Mouse (Mus musculus) kidney, adult 2 months (tissue): Measurements from ENCODE around the gene Rps27. TPM values are rescaled to one million over a fixed set of nuclear protein-coding genes. Genes with fewer than 3 reads are reported as not detected.
"Not testable (repeated sequence)": the region's sequence is repeated elsewhere in the genome, so short reads cannot be mapped to it uniquely, and the experiment has no call there.

ENCODE experiments used
- DNase-seq: peaks from one replicate; pipeline ENCODE4 v3.0.0; 2021
- H3K27ac ChIP-seq: fragments of 200-500 bp; 2 replicates; pipeline ENCODE4 v1.5.1; 2012; ENCODE audit warnings: low read depth, low read length, control low read depth, inconsistent platforms; ENCODE audit not compliant: insufficient read depth
- H3K27me3 ChIP-seq: fragments of 200-500 bp; replicated peaks from 2 replicates; pipeline ENCODE4 v1.6.1; 2012; ENCODE audit warnings: mild to moderate bottlenecking, moderate library complexity, low read length, inconsistent platforms; ENCODE audit not compliant: control insufficient read depth, insufficient read depth
- H3K36me3 ChIP-seq: fragments of 200-500 bp; 2 replicates; pipeline ENCODE4 v1.6.1; 2012; ENCODE audit warnings: mild to moderate bottlenecking, moderate library complexity, low read length, inconsistent platforms; ENCODE audit not compliant: control insufficient read depth, insufficient read depth
- H3K4me1 ChIP-seq: fragments of 200-500 bp; 2 replicates; pipeline ENCODE4 v1.6.1; 2011; ENCODE audit warnings: low read length; ENCODE audit not compliant: control insufficient read depth, insufficient read depth
- H3K4me3 ChIP-seq: fragments of 200-500 bp; 2 replicates; pipeline ENCODE4 v1.5.1; 2011; ENCODE audit warnings: mild to moderate bottlenecking, low read depth, low read length, control low read depth; ENCODE audit not compliant: insufficient read depth
- CTCF ChIP-seq: fragments of 200-500 bp; conservative IDR thresholded peaks from 2 replicates; pipeline ENCODE4 v1.5.1; 2011; ENCODE audit warnings: low read depth, mild to moderate bottlenecking, control low read depth, low read length, moderate library complexity, mixed read lengths; ENCODE audit not compliant: insufficient read depth, insufficient read length
- POLR2A ChIP-seq: fragments of 200-500 bp; IDR thresholded peaks from one replicate; pipeline ENCODE4 v1.6.1; 2011; ENCODE audit warnings: low read depth, low read length, control low read depth
- WGBS: fragments of 180-500 bp; shearing (Covaris S2); methylation state at CpG from one replicate; pipeline ENCODE4 v1.1.7; 2018; 5-methylcytosine and 5-hydroxymethylcytosine counted together
- polyA plus RNA-seq: library from polyadenylated mRNA; depleted of rRNA; stranded (reverse); fragments of >200 nt; gene quantifications from 2 replicates; pipeline ENCODE4 v1.2.3, GENCODE M21; 2012

Gene Rps27
- polyA plus RNA-seq, 1 experiment: 1,038 TPM

GRCm38 (mm10) chr3:90253653-90254418 is 40.4 kb upstream of the Rps27 start, which contains the start of gene Crtc2:
Crtc2 (plus strand) TSS chr3:90254163.
- no peaks in the 10 kb centered on the region for H3K27me3 ChIP-seq
- peak within 1 kb of the TSS; percentile 81 for H3K27ac ChIP-seq
- WGBS: under 1% methylated on average over 40 of the region's 40 CpGs
- H3K36me3 ChIP-seq: no peaks in the 10 kb centered on the region
- TF ChIP-seq POLR2A (no peak), CTCF (no peak)
- peak; percentile 98 for DNase-seq
- H3K4me1 ChIP-seq: peaks cover 6% of the 10 kb centered on the region; the same call in 1 of the 2 replicates
- peak within 1 kb of the TSS; percentile 91 for H3K4me3 ChIP-seq

DNA sequence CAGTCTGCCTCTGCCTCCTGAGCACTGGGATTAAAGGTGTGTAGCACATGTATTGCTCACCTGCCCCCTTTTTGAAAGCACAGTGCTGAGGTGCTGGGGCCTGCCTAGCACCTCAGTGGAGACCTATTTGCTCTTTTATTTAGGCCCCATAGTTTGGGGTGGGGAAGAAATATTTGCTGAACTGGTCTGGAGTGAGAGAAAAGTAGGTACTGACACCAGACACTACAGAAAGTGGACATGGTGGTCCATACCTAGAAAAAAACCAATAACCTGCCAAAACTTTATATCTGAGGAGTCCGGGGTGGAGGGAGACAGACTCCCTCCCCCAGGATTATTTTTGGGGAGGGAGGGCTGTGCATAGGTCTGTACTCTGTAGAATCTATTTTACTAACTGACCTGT is 39.7 kb upstream of the Rps27 start:
- not testable (repeated sequence) for H3K4me1 ChIP-seq, H3K36me3 ChIP-seq, H3K27ac ChIP-seq, H3K27me3 ChIP-seq, DNase-seq, H3K4me3 ChIP-seq
- 75% methylated on average over 1 of the region's 1 CpGs for WGBS

DNA sequence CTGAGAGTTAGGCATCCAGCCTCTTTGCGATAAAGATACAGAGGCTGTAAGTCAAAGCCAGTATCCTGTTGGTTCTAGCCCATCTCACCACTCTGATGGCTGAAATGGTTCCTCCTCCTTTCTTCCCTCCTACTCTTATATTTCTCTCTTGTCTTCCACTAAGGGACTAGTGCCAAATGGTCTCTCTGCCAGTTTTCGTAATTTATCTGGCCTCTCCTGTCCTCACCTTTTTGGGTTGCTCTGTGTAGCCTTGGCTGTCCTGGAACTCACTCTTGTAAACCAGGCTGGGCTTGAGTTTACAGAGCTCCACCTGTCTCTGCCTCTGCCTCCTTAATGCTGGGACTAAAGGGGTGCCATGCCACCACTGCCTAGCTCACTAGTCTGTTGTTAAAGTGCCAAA is 39.2 kb upstream of the Rps27 start:
- DNase-seq, H3K4me1 ChIP-seq, H3K36me3 ChIP-seq, H3K27ac ChIP-seq, H3K4me3 ChIP-seq, H3K27me3 ChIP-seq: not testable (repeated sequence)
- 81% methylated on average over 2 of the region's 2 CpGs for WGBS

GRCm38 (mm10) chr3:90251731-90252226 is 38.3 kb upstream of the Rps27 start:
- DNase-seq, H3K36me3 ChIP-seq, H3K27me3 ChIP-seq, H3K4me1 ChIP-seq, H3K27ac ChIP-seq, H3K4me3 ChIP-seq: not testable (repeated sequence)
- 93% methylated on average over 10 of the region's 12 CpGs for WGBS

DNA sequence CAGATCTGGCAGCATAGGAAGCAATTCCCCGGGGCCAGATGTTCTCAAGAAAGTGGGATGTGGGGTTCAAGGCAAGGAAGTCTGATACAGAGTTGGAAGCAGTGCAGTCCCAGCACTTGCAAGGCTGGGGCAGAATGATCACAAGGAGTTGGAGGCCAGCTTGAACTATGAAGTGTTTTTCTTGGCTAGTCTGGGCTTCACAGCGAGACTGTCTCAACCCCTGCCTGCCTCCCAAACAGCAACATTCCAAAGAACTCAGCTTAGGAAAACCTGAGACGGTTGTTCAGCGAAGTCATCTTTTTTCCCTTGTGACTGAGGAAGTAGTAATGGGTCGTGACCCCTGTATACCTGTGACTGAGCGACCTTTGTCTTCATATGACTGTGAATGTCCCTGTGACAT is 37.3 kb upstream of the Rps27 start:
- no peak for TF ChIP-seq CTCF
- TF ChIP-seq POLR2A: no peak
- no peak overlapping the region for H3K27ac ChIP-seq

DNA sequence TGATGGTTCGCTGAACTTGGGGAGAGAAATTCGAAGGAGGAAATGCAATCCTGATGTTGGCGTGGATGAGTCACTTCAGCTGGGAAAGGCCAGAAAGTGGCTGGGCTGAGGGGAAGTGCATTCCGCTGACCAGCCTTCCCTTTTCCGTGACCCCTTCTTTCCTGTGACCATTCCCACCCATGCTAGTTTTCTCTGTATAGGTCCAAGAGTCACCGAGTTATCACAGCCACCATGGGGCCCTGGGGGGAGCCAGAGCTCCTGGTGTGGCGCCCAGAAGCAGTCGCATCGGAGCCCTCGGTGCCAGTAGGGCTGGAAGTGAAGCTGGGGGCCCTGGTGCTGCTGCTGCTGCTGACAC is 35.3 kb upstream of the Rps27 start:
- peak overlapping the region; percentile 86 for H3K4me3 ChIP-seq
- 1% methylated on average over 10 of the region's 10 CpGs for WGBS
- H3K4me1 ChIP-seq: no peaks in the 10 kb centered on the region; the same call in 1 of the 2 replicates
- no peaks in the 10 kb centered on the region for H3K27me3 ChIP-seq
- DNase-seq: peak; percentile 55
- TF ChIP-seq POLR2A: no peak
- TF ChIP-seq CTCF: no peak
- H3K27ac ChIP-seq: peak overlapping the region; percentile 94
- no peaks in the 10 kb centered on the region for H3K36me3 ChIP-seq

More for the DNA sequence above, 37.3 kb upstream of the Rps27 start:
- no peaks in the 10 kb centered on the region for H3K36me3 ChIP-seq
- H3K4me3 ChIP-seq: no peak overlapping the region
- DNase-seq: peak; percentile 27
- H3K4me1 ChIP-seq: peaks cover 6% of the 10 kb centered on the region; the same call in 1 of the 2 replicates
- H3K27me3 ChIP-seq: no peaks in the 10 kb centered on the region
- 64% methylated on average over 6 of the region's 6 CpGs for WGBS

- Histone ChIP-seq H3K27me3 (no peaks in the 10 kb centered on the region), H3K4me3 (peak within 1 kb of the TSS; percentile 86), H3K36me3 (no peaks in the 10 kb centered on the region), H3K27ac (peak within 1 kb of the TSS; percentile 94), H3K4me1 (no peaks in the 10 kb centered on the region; the same call in 1 of the 2 replicates)
- DNase-seq: peak; percentile 98
- TF ChIP-seq CTCF (no peak), POLR2A (no peak)
- WGBS: under 1% methylated on average over 44 of the region's 44 CpGs
Measured at GRCm38 (mm10) chr3:90247960-90248745, 34.7 kb upstream of the Rps27 start, which contains the start of gene Slc39a1. Slc39a1 (plus strand) TSS chr3:90248172.
